Mouse (Mus musculus) effector memory CD4-positive, alpha-beta T cell, adult 7 months (primary cell): ENCODE results near the gene Klk5. TPM values are rescaled to one million over a fixed set of nuclear protein-coding genes. Genes with fewer than 3 reads are reported as not detected.

Experiments used
- polyA plus RNA-seq: library from polyadenylated mRNA; unstranded; fragments of 100-300 nt; shearing (Covaris generic); gene quantifications from one replicate; pipeline ENCODE4 v1.2.1, GENCODE M21; 2017

Gene Klk5
- not detected for polyA plus RNA-seq

GRCm38 (mm10) chr7:43841701-43842100 is at the start of gene Klk5:
Gene Klk5, plus strand, starts transcription at chr7:43841971.

GRCm38 (mm10) chr7:43797333-43797769 is 44.4 kb upstream of the Klk5 start, which contains the start of gene Klk8:
Gene Klk8, plus strand, starts transcription at chr7:43797577.

DNA sequence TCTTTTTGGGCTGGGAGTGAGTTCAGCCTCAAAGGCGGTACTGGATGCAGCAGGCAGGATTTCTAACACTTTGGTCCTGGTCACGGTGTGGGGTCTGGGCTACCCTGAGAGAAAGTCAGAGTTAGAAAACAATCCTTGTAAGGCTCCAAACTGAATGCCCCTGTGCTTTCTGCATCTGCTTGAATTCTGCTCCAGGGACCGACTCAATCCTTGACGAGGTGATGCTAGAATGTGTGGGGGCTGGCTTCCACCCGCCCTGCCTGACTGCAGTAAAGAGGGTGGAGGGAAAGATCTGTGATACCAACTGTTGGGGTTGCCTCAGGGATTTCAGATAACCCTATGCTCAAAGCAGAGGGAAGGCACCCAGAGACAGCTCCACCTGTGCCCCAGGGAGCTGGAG is 30.8 kb upstream of the Klk5 start, which contains the start of gene Klk7:
Gene Klk7, plus strand, starts transcription at position 301 of the 400 bp plus-strand sequence.

DNA sequence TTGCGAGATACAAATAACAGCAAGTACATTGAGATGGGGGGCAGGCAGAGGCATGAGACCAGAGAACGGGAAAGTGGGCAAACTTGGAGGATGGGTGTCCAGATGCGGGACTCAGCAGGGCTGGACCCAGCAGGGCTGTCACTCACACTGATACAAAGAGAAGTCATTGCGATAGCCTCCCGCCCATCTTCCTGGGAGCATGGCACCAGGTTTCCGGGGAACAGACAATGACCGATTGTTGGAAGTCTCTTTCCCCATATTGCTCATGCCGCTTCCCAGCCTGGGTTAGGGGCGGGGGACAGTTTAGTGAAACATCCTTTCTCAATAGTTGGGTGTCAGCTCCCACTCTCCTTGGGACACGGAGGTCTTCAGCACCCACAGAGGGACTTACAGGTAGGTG is 17.6 kb upstream of the Klk5 start, which contains the start of gene Klk6:
Gene Klk6, plus strand, starts transcription at position 301 of the 400 bp plus-strand sequence.

GRCm38 (mm10) chr7:43880912-43881311 is 39.1 kb downstream of the Klk5 start, which contains the start of gene Klk4:
Gene Klk4, plus strand, starts transcription at chr7:43881160.

Other genes with a start within 250 kb of the Klk5 start
- gene Zfp819, start 234.8 kb upstream of the Klk5 start, polyA plus RNA-seq: not detected
- gene Ceacam18, start 207.3 kb upstream of the Klk5 start, polyA plus RNA-seq: not detected
- gene Siglece, start 181.8 kb upstream of the Klk5 start, polyA plus RNA-seq: not detected
- gene Ctu1, start 170.0 kb upstream of the Klk5 start, polyA plus RNA-seq: 4.6 TPM
- not detected for gene Klk14, start 151.6 kb upstream of the Klk5 start, polyA plus RNA-seq
- not detected for gene Klk13, start 129.4 kb upstream of the Klk5 start, polyA plus RNA-seq
- not detected for gene Klk12, start 73.1 kb upstream of the Klk5 start, polyA plus RNA-seq
- gene Klk11, start 67.4 kb upstream of the Klk5 start, polyA plus RNA-seq: 0.30 TPM
- 0.56 TPM for gene Klk10, start 60.9 kb upstream of the Klk5 start, polyA plus RNA-seq
- gene Klk9, start 50.1 kb upstream of the Klk5 start, polyA plus RNA-seq: 0.60 TPM
- 41.3 TPM for gene Klk8, start 44.4 kb upstream of the Klk5 start, polyA plus RNA-seq
- gene Klk7, start 30.7 kb upstream of the Klk5 start, polyA plus RNA-seq: not detected
- not detected for gene Klk6, start 17.5 kb upstream of the Klk5 start, polyA plus RNA-seq
- not detected for gene Klk4, start 39.2 kb downstream of the Klk5 start, polyA plus RNA-seq
- gene Klk15, start 91.8 kb downstream of the Klk5 start, polyA plus RNA-seq: not detected
- gene Klk1b8, start 108.7 kb downstream of the Klk5 start, polyA plus RNA-seq: 0.90 TPM
- gene Klk1b1, start 124.8 kb downstream of the Klk5 start, polyA plus RNA-seq: not detected
- not detected for gene Klk1b9, start 134.1 kb downstream of the Klk5 start, polyA plus RNA-seq
- gene Klk1b11, start 153.9 kb downstream of the Klk5 start, polyA plus RNA-seq: not detected
- gene Klk1b26, start 170.2 kb downstream of the Klk5 start, polyA plus RNA-seq: not detected
- gene Klk1b27, start 210.3 kb downstream of the Klk5 start, polyA plus RNA-seq: not detected